Mouse (Mus musculus): ENCODE data around the gene Ftl1. TPM values are rescaled to one million over a fixed set of nuclear protein-coding genes. Genes with fewer than 3 reads are reported as not detected.

The Ftl1 gene
- polyA plus RNA-seq, 1 experiment from 2014 or later = 5,335 TPM

Small RNAs within 50 kb of the gene (microRNA-seq; reads per million reads assigned to microRNA genes)
- not detected for gene Gm22133

Other genes starting within 250 kb of the Ftl1 start
- 15.6 and 17.7 TPM in 2 replicates for gene Dkkl1, start 247.7 kb downstream of the Ftl1 start, polyA plus RNA-seq (2015; fragmentation: Nextera tagmentation; extraction: Ambion mirVana)
- 28.9 and 44.5 TPM in 2 replicates for gene Tead2, start 244.1 kb downstream of the Ftl1 start, polyA plus RNA-seq (2015; fragmentation: Nextera tagmentation; extraction: Ambion mirVana)
- 1.7 and 12.4 TPM in 2 replicates for gene Cd37, start 220.8 kb downstream of the Ftl1 start, polyA plus RNA-seq (2015; fragmentation: Nextera tagmentation; extraction: Ambion mirVana)
- gene Slc6a16, start 218.8 kb downstream of the Ftl1 start, polyA plus RNA-seq (2015; fragmentation: Nextera tagmentation; extraction: Ambion mirVana) = 0.67 and 0.78 TPM in 2 replicates
- gene Slc6a21, start 182.4 kb downstream of the Ftl1 start, polyA plus RNA-seq (2015; fragmentation: Nextera tagmentation; extraction: Ambion mirVana) = not detected in 2 replicates
- gene Trpm4, start 126.1 kb downstream of the Ftl1 start, polyA plus RNA-seq (2015; fragmentation: Nextera tagmentation; extraction: Ambion mirVana) = 9.4 and 12.0 TPM in 2 replicates
- gene Hrc, start 124.6 kb downstream of the Ftl1 start, polyA plus RNA-seq (2015; fragmentation: Nextera tagmentation; extraction: Ambion mirVana) = 0.75 and 0.79 TPM in 2 replicates
- gene Ppfia3, start 92.9 kb downstream of the Ftl1 start, polyA plus RNA-seq (2015; fragmentation: Nextera tagmentation; extraction: Ambion mirVana) = 27.3 and 29.5 TPM in 2 replicates
- gene Lin7b, start 89.3 kb downstream of the Ftl1 start, polyA plus RNA-seq (2015; fragmentation: Nextera tagmentation; extraction: Ambion mirVana) = 48.2 and 58.3 TPM in 2 replicates
- 166 and 190 TPM in 2 replicates for gene Snrnp70, start 64.1 kb downstream of the Ftl1 start, polyA plus RNA-seq (2015; fragmentation: Nextera tagmentation; extraction: Ambion mirVana)
- gene Kcna7, start 54.2 kb downstream of the Ftl1 start, polyA plus RNA-seq (2015; fragmentation: Nextera tagmentation; extraction: Ambion mirVana) = 0.08 and 0.09 TPM in 2 replicates
- 0.91 TPM in 1 of 2 replicates, not detected in the other for gene Ntf5, start 46.2 kb downstream of the Ftl1 start, polyA plus RNA-seq (2015; fragmentation: Nextera tagmentation; extraction: Ambion mirVana)
- 0.24 TPM in 1 of 2 replicates, not detected in the other for gene Lhb, start 39.1 kb downstream of the Ftl1 start, polyA plus RNA-seq (2015; fragmentation: Nextera tagmentation; extraction: Ambion mirVana)
- gene Gys1, start 25.0 kb downstream of the Ftl1 start, polyA plus RNA-seq (2015; fragmentation: Nextera tagmentation; extraction: Ambion mirVana) = 21.7 and 24.0 TPM in 2 replicates
- gene Ruvbl2, start 21.8 kb downstream of the Ftl1 start, polyA plus RNA-seq (2015; fragmentation: Nextera tagmentation; extraction: Ambion mirVana) = 92.7 and 114 TPM in 2 replicates
- 224 and 236 TPM in 2 replicates for gene Bax, start 7.0 kb upstream of the Ftl1 start, polyA plus RNA-seq (2015; fragmentation: Nextera tagmentation; extraction: Ambion mirVana)
- 0.15 and 0.59 TPM in 2 replicates for gene Tulp2, start 22.0 kb upstream of the Ftl1 start, polyA plus RNA-seq (2015; fragmentation: Nextera tagmentation; extraction: Ambion mirVana)
- not detected in 2 replicates for gene Gm45808, start 26.9 kb upstream of the Ftl1 start, polyA plus RNA-seq (2015; fragmentation: Nextera tagmentation; extraction: Ambion mirVana)
- 4.2 and 4.8 TPM in 2 replicates for gene Dhdh, start 28.9 kb upstream of the Ftl1 start, polyA plus RNA-seq (2015; fragmentation: Nextera tagmentation; extraction: Ambion mirVana)
- gene Nucb1, start 50.5 kb upstream of the Ftl1 start, polyA plus RNA-seq (2015; fragmentation: Nextera tagmentation; extraction: Ambion mirVana) = 140 and 158 TPM in 2 replicates
- 17.8 and 18.4 TPM in 2 replicates for gene Ppp1r15a, start 66.4 kb upstream of the Ftl1 start, polyA plus RNA-seq (2015; fragmentation: Nextera tagmentation; extraction: Ambion mirVana)
- gene Plekha4, start 66.4 kb upstream of the Ftl1 start, polyA plus RNA-seq (2015; fragmentation: Nextera tagmentation; extraction: Ambion mirVana) = 4.3 and 4.7 TPM in 2 replicates
- 0.93 TPM in 1 of 2 replicates, not detected in the other for gene Hsd17b14, start 95.0 kb upstream of the Ftl1 start, polyA plus RNA-seq (2015; fragmentation: Nextera tagmentation; extraction: Ambion mirVana)
- gene Bcat2, start 110.3 kb upstream of the Ftl1 start, polyA plus RNA-seq (2015; fragmentation: Nextera tagmentation; extraction: Ambion mirVana) = 25.4 and 31.9 TPM in 2 replicates
- gene Fgf21, start 155.6 kb upstream of the Ftl1 start, polyA plus RNA-seq (2015; fragmentation: Nextera tagmentation; extraction: Ambion mirVana) = 0.17 and 2.3 TPM in 2 replicates
- 0.69 TPM in 1 of 2 replicates, not detected in the other for gene Fut1, start 157.4 kb upstream of the Ftl1 start, polyA plus RNA-seq (2015; fragmentation: Nextera tagmentation; extraction: Ambion mirVana)
- gene Izumo1, start 161.9 kb upstream of the Ftl1 start, polyA plus RNA-seq (2015; fragmentation: Nextera tagmentation; extraction: Ambion mirVana) = 0.14 TPM in 1 of 2 replicates, not detected in the other
- gene Rasip1, start 167.6 kb upstream of the Ftl1 start, polyA plus RNA-seq (2015; fragmentation: Nextera tagmentation; extraction: Ambion mirVana) = 15.4 and 17.6 TPM in 2 replicates
- 4.5 and 5.6 TPM in 2 replicates for gene Mamstr, start 180.1 kb upstream of the Ftl1 start, polyA plus RNA-seq (2015; fragmentation: Nextera tagmentation; extraction: Ambion mirVana)
- gene Fut2, start 206.5 kb upstream of the Ftl1 start, polyA plus RNA-seq (2015; fragmentation: Nextera tagmentation; extraction: Ambion mirVana) = 0.36 and 2.5 TPM in 2 replicates
- gene Ntn5, start 224.1 kb upstream of the Ftl1 start, polyA plus RNA-seq (2015; fragmentation: Nextera tagmentation; extraction: Ambion mirVana) = 1.7 and 1.9 TPM in 2 replicates
- 0.47 and 0.77 TPM in 2 replicates for gene Sec1, start 234.5 kb upstream of the Ftl1 start, polyA plus RNA-seq (2015; fragmentation: Nextera tagmentation; extraction: Ambion mirVana)
- 57.0 and 71.4 TPM in 2 replicates for gene Car11, start 240.0 kb upstream of the Ftl1 start, polyA plus RNA-seq (2015; fragmentation: Nextera tagmentation; extraction: Ambion mirVana)
- gene Dbp, start 245.2 kb upstream of the Ftl1 start, polyA plus RNA-seq (2015; fragmentation: Nextera tagmentation; extraction: Ambion mirVana) = 3.3 and 3.9 TPM in 2 replicates

Measured in neural tube, embryonic 15.5 days (tissue).